Mouse (Mus musculus) bone marrow macrophage, adult 2 months (primary cell): ENCODE data around the gene Nptxr.

Experiments
- CTCF ChIP-seq: IDR thresholded peaks from 2 replicates; pipeline ENCODE4 v1.5.1; 2012; ENCODE audit warnings: low read depth, mild to moderate bottlenecking, low read length, moderate library complexity
- POLR2A ChIP-seq: IDR thresholded peaks from 2 replicates; pipeline ENCODE4 v1.6.1; 2012; ENCODE audit warnings: mild to moderate bottlenecking, low read depth, low read length, borderline replicate concordance

- TF ChIP-seq POLR2A (no peak), CTCF (no peak)
Measured at GRCm38 (mm10) chr15:79764539-79765267, 39.9 kb downstream of the Nptxr start.
